Mouse (Mus musculus) kidney, adult 2 months (tissue): ENCODE measurements at regions not wholly inside any gene's neighbourhood (a gene's known extent, or its start where the extent isn't known, plus 50 kb on each side); places are given as distances from the start of the nearest gene placed in this dataset.
A peak's percentile ranks its signal among the peaks of the same experiment; 100 is the strongest.

Source experiments
- DNase-seq: peaks from one replicate; pipeline ENCODE4 v3.0.0; 2021
- H3K27ac ChIP-seq: fragments of 200-500 bp; 2 replicates; pipeline ENCODE4 v1.5.1; 2012; ENCODE audit warnings: low read depth, low read length, control low read depth, inconsistent platforms; ENCODE audit not compliant: insufficient read depth
- H3K27me3 ChIP-seq: fragments of 200-500 bp; replicated peaks from 2 replicates; pipeline ENCODE4 v1.6.1; 2012; ENCODE audit warnings: mild to moderate bottlenecking, moderate library complexity, low read length, inconsistent platforms; ENCODE audit not compliant: control insufficient read depth, insufficient read depth
- H3K36me3 ChIP-seq: fragments of 200-500 bp; 2 replicates; pipeline ENCODE4 v1.6.1; 2012; ENCODE audit warnings: mild to moderate bottlenecking, moderate library complexity, low read length, inconsistent platforms; ENCODE audit not compliant: control insufficient read depth, insufficient read depth
- H3K4me1 ChIP-seq: fragments of 200-500 bp; 2 replicates; pipeline ENCODE4 v1.6.1; 2011; ENCODE audit warnings: low read length; ENCODE audit not compliant: control insufficient read depth, insufficient read depth
- H3K4me3 ChIP-seq: fragments of 200-500 bp; 2 replicates; pipeline ENCODE4 v1.5.1; 2011; ENCODE audit warnings: mild to moderate bottlenecking, low read depth, low read length, control low read depth; ENCODE audit not compliant: insufficient read depth
- CTCF ChIP-seq: fragments of 200-500 bp; conservative IDR thresholded peaks from 2 replicates; pipeline ENCODE4 v1.5.1; 2011; ENCODE audit warnings: low read depth, mild to moderate bottlenecking, control low read depth, low read length, moderate library complexity, mixed read lengths; ENCODE audit not compliant: insufficient read depth, insufficient read length
- POLR2A ChIP-seq: fragments of 200-500 bp; IDR thresholded peaks from one replicate; pipeline ENCODE4 v1.6.1; 2011; ENCODE audit warnings: low read depth, low read length, control low read depth
- WGBS: fragments of 180-500 bp; shearing (Covaris S2); methylation state at CpG from one replicate; pipeline ENCODE4 v1.1.7; 2018; 5-methylcytosine and 5-hydroxymethylcytosine counted together

DNA sequence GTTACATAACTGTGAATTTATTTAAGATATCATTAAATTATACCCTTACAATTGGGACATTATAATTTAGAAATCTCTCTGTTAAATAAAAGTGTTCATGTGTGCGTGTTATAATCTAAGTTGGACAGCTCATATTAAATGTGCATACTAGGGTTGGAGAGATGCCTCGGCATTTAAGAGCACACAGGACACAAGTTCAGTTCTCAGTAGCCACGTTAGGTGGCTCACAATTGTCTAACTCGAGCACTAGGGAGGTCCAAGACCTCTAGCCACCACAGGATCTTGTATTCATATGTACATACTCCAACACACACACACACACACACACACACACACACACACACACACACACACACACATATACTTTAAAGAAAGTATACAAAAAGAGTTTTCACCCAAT lies 56.0 kb downstream of the Foxf2 start:
- DNase-seq = no peak
- TF ChIP-seq CTCF (no peak), POLR2A (no peak)
- Histone ChIP-seq H3K27me3 (no peaks in the 10 kb centered on the region), H3K27ac (no peak overlapping the region), H3K4me3 (no peak overlapping the region), H3K36me3 (no peaks in the 10 kb centered on the region), H3K4me1 (no peaks in the 10 kb centered on the region)
- WGBS = 86% methylated on average over 4 of the region's 4 CpGs

DNA sequence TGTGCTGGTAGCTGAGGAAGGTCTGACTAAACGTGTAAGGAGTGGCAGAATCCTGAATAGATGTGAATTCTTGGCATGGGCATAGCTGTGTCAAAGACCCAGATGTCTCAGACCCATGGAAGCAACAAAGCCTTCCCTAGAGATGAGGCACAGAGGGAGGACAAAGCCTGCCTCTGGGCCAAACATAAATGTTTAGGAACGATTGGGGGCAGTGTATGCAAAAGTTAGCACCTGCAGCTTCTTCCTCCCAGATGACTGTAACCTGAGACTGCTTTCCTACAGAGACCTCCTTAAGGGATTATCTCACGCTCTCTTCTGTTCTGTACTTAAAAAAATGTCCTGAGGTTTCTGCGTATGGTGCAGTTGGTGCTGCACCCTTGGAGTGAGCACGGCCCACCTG lies 57.7 kb downstream of the Foxf2 start:
- no peak for DNase-seq
- no peak overlapping the region for H3K27ac ChIP-seq
- no peak overlapping the region for H3K4me3 ChIP-seq
- no peaks in the 10 kb centered on the region for H3K4me1 ChIP-seq
- no peaks in the 10 kb centered on the region for H3K36me3 ChIP-seq
- WGBS = 50% methylated on average over 5 of the region's 5 CpGs
- H3K27me3 ChIP-seq = no peaks in the 10 kb centered on the region
- TF ChIP-seq CTCF = no peak
- no peak for TF ChIP-seq POLR2A

DNA sequence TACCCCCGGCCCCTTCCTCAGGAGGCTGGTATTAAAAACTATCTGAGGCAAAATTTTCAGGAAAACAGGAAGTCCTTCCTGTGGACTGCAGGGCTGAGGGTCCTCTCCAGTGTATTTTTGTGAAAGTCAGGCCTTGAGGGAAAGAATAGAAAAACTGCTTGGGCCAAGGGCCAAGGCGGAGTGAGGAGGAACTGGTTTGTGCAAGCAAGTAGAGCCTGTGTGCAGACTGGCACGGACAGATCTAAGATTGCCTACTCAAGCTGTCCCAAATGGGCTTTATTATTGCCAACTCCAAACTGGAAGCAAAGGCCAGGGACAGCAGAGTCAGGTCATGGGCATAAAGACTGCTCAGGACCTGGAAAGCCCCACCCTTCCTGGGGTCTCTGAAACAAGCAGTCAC lies 62.9 kb downstream of the Foxf2 start:
- DNase-seq = no peak
- 80% methylated on average over 3 of the region's 3 CpGs for WGBS
- Histone ChIP-seq H3K36me3 (no peaks in the 10 kb centered on the region), H3K27ac (no peak overlapping the region), H3K4me1 (no peaks in the 10 kb centered on the region), H3K4me3 (no peak overlapping the region), H3K27me3 (no peaks in the 10 kb centered on the region)
- no peak for TF ChIP-seq CTCF
- no peak for TF ChIP-seq POLR2A

DNA sequence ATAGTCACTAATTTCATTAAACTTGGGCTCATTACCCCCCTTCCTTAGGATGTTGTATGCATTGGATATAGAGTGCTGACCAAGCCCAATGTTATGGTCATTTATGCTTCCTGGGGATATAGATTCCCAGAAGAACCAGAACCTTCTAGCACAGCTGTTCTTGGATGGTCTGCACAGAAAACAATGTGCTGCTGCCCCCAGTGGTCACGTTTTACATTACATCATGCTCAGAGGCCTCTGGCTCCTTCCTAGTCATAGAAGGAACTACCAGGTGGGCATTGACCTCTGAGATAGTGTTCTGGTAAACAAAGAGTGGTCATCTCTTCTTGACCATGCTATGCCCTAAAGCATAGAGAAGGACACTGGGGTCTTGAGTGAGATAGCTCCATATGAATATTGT lies 63.7 kb downstream of the Foxf2 start:
- Histone ChIP-seq H3K4me3 (no peak overlapping the region), H3K36me3 (no peaks in the 10 kb centered on the region), H3K27me3 (no peaks in the 10 kb centered on the region), H3K4me1 (no peaks in the 10 kb centered on the region), H3K27ac (no peak overlapping the region)
- peak; percentile 41 for TF ChIP-seq CTCF
- no peak for TF ChIP-seq POLR2A
- WGBS = 3% methylated on average over 1 of the region's 1 CpGs
- DNase-seq = peak; percentile 5

DNA sequence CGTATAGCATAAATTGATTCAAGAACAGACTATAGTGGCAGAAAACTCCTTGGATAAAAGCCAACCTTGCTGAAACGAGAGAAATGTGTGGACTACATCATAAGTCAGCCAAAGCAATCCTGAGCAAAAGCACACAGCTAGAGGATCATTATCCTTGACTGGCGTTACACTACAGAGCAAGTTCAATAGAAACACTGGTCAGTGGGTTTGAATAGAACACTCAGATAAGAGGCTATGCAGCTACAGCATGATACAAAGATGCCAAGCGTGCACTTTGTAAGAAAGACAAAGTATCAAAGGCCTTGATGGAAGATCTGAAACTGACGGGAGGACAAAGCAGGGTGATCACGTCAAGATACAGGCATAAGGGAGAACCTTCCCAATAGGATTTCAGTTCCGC lies 70.1 kb downstream of the Foxf2 start:
- no peak for DNase-seq
- Histone ChIP-seq H3K27ac (no peak overlapping the region), H3K36me3 (no peaks in the 10 kb centered on the region), H3K4me3 (no peak overlapping the region), H3K27me3 (no peaks in the 10 kb centered on the region), H3K4me1 (no peaks in the 10 kb centered on the region)
- 64% methylated on average over 7 of the region's 7 CpGs for WGBS
- TF ChIP-seq CTCF (no peak), POLR2A (no peak)

DNA sequence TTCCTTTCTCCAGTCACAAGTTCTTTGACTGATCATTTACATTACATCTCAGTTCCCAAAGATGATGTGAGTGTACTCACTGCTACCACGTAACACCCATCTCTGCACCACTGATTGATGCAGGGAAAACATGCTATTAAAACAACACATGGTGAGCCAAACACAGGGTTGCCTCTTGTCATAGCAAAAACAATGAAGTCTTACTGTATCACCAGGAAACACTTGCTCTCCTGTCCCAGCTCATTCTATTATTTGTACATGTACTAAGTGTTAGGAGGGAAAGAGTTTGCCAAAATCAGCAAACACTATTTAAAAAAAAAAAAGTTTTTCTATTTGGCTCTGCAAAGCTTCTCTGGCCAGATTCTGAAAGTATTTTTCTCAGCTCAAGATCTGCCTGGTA lies 78.6 kb downstream of the Foxf2 start:
- DNase-seq = no peak
- no peak overlapping the region for H3K4me3 ChIP-seq
- H3K27me3 ChIP-seq = no peaks in the 10 kb centered on the region
- H3K27ac ChIP-seq = no peak overlapping the region
- TF ChIP-seq CTCF (no peak), POLR2A (no peak)
- H3K36me3 ChIP-seq = no peaks in the 10 kb centered on the region
- WGBS = 86% methylated on average over 1 of the region's 1 CpGs
- no peaks in the 10 kb centered on the region for H3K4me1 ChIP-seq

DNA sequence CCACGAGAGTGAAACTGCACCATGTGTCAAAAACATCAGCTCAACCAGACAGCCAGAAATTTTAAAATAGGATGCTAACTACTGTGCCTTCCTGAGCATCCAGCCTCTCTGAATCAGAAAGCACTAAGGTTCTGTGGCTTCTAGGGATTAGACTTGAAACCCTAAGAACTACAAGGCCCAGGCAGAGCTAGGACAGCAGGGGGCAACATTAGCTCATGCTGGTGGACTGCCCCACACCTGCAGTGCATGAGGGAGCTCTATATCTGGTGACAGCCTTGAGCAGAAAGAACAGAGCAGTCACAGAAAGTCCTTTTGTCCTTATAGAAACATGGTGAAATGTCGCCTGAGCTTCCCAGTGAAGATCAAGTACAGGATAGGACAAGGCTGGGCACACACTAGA lies 79.8 kb downstream of the Foxf2 start:
- 61% methylated on average over 2 of the region's 2 CpGs for WGBS
- H3K36me3 ChIP-seq = no peaks in the 10 kb centered on the region
- TF ChIP-seq CTCF (peak; percentile 30; the same call in 1 of the 2 replicates), POLR2A (no peak)
- H3K4me3 ChIP-seq = no peak overlapping the region
- H3K27me3 ChIP-seq = no peaks in the 10 kb centered on the region
- no peak overlapping the region for H3K27ac ChIP-seq
- DNase-seq = no peak
- no peaks in the 10 kb centered on the region for H3K4me1 ChIP-seq

DNA sequence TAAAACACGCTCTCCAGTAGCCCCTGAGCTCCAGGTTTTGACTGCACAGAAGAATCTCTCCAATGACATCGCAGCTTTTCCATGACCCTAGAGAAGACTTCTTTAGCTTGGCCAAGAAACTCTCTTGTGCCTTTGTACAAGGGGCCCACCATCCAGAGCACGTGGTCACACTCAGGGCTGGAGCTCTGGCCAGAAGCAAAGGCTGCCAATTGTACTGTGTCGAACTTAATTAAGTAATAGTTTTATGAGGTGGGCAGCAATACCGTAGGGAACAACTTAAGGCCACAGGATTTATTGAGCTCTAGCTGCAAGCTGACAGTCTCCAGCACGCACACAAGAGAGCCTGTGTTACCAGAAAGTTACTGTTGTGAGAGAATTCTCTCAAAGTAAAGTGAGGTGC lies 85.1 kb downstream of the Foxf2 start:
- TF ChIP-seq CTCF = no peak
- no peak for TF ChIP-seq POLR2A
- no peaks in the 10 kb centered on the region for H3K36me3 ChIP-seq
- WGBS = 45% methylated on average over 6 of the region's 6 CpGs
- no peaks in the 10 kb centered on the region for H3K4me1 ChIP-seq
- no peak for DNase-seq
- no peak overlapping the region for H3K4me3 ChIP-seq
- H3K27ac ChIP-seq = no peak overlapping the region
- no peaks in the 10 kb centered on the region for H3K27me3 ChIP-seq
